Mouse (Mus musculus): ENCODE measurements at regions not wholly inside any gene's neighbourhood (a gene's known extent, or its start where the extent isn't known, plus 50 kb on each side); places are given as distances from the start of the nearest gene placed in this dataset.

DNA sequence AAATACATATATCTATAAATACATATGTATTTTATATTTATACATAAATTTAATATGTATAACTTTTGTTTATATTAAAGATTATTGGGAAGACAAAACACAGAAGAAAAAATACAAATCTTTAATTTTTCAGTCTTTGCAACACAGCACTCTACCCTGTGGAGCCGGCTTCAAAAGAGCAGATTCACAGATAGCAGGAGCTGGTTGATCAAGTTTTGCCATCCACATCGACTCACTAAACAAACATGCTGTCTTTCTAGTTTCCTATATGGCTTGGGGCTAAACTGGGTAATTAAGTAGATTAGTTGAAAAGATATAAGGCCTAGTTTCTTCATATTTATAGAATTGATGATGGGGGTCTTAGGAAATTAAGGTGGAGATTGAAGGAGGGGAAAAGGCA, 311.2 kb upstream of the Marcks start:
- DNase-seq (ENCODE audit: low read depth, low spot score) = no peak

DNA sequence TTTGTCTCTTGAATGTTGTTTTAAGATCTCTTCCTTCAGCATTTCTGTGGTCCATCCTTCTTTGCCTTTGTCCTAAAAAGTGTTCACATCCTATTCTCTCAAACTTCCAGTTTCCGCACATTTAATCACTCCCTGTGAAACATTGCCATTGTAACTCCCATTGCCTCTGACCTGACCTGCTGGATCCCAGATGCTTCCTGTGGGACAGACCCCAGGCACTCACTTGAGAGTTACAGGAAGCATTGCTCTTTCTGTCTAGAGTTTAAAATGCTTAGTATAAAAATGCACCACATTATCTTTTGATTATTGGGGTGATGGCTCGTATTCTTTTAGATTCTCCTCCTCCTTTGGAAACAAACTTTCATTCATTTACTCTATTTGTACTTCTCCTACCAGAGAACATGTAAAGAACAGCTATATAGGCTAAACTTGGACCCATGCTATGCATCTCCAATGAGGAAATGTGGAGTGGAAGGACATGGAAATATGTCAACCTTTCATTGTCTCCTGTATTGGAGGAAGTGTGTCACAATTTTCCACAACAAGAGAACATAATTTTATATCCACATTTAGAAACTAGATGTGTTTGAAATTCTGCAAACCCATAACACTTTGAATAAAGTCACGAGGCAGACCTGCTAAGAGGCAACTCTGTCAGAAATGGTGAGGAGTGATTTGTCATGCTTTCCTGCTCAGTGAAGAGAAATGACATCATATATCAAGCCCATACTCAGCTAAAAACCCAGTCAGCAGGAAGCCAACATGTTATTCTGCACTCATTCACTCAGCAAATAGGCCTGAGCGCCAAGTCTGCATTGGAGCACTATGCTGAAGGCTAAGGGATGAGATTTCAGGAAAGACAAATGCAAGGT, 308.8 kb upstream of the Marcks start:
- DNase-seq (ENCODE audit: low read depth, low spot score) = no peak

DNA sequence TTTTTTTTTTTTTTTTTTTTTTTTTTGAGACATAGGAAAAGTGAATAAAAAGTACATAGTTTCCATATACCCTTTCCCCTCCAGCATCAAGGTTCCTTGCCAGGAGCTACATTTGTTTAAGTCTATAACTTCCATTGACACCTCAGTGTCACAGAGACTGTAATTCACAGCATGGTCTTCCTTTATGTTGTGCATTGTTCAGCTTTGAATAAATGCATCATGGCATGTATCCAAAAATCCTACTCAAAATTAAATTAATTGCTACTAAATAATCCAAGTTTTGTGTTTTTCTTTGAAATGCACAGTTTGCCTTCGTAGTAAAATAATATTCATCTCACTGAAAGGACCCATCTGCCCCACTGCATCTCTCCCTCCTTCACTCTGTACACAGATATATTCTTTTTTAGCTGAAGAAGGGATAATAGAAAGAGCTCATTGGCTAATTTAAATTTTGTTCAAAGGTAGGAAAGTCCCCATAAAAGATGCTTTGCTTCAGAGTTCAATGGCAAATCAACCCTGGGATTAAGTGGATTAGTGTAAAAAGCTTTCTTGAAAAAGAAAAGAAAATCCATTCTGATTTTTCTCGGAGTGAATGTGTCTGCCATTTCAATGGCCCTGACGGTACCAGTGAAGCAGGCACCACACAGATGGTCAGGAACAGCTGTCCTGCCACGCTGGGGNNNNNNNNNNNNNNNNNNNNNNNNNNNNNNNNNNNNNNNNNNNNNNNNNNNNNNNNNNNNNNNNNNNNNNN, 301.3 kb upstream of the Marcks start:
- DNase-seq (ENCODE audit: low read depth, low spot score) = no peak

DNA sequence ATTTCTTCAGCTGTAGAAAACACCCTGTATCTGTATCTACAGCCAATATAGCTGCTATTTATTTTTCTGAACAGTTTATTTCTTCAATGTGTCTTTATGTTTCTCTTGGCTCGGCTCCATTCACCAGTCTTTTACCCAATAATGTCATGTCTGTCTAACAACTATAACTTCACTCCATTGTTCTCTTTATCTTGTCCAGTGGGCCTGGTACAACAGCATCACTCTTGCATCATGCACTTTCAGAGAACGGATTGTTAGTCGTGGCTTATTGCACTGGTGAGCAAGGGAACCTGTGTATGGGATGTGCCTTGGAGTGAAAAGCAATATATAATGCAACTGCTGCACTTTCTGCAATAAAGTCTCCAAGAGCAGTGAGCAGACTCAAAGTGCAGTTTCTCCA, 299.6 kb upstream of the Marcks start:
- DNase-seq (ENCODE audit: low read depth, low spot score) = no peak

DNA sequence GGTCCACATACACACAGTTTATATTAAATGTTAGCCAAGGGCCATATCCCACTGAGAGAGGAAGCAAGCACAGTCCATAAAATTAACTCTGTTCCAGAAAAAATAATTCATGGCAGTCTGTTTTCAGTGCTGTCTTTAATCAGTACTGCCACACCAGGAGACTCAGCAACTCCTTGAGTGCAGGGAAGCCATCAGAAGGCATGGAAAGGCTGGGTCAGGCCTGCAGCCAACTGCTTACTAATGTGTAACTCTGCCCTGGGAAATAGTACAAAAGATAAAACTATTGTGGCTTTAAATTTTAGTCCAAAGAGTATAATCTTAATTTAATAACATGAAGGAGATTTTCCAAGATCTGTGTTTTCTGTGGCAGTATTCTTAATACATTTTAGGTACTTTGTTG, 298.1 kb upstream of the Marcks start:
- DNase-seq (ENCODE audit: low read depth, low spot score) = no peak

DNA sequence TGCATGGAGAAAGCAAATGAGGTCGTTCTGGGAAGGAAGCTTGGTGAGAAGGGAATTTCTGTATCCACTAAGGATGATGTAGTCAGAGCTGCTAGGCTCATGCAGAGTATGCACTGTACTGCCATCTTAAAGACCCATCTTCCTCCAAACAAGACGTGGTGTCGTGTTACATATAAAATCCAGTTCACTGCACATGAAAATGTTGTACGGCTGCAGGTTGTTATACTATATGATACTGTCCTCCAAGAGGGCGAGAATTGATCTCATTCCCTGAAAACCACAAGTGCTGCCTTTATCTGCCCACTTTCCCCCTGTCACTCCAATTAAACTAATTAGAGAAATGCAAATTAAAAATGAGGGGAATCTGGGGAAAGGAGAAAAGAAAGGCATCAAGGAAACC, 295.5 kb upstream of the Marcks start:
- DNase-seq (ENCODE audit: low read depth, low spot score) = no peak

DNA sequence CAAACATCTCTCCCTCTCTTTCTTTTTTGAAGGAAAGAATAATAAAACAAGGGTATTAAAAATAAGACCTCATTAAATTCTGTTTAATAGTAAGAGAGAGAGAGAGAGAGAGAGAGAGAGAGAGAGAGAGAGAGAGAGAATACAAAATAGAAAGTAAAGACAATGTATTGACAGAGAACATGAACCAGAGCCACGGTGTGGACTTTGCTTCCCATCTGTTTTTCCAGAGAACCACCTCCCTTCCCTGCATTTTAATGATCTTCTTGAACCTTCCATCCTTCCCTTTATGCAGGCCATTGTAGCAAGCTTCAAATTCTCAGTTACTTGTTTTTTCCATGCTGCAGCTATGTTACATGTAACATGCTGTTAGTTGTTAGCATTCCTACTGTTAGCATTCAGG, 284.3 kb upstream of the Marcks start:
- no peak for DNase-seq (ENCODE audit: low read depth, low spot score)

DNA sequence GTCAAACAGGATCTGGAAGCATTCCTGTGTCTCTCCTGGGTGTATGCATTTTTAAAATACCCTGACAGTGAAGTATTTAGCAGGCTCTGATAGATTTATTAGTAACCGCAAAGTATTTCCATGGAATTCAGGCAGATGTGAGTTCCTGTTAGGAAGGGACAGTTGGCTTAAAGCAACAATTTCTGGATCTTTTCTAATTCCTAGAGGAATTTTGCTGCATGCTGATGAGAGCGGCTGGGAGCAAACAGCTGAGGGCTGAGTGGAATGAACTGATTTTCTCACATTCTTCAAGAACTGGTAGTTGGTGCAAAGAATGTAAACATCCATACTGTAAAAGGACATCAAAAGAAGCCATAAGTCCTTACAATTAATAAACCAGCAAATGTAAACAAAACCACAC, 283.9 kb upstream of the Marcks start:
- peak; percentile 22 for DNase-seq (ENCODE audit: low read depth, low spot score)

DNA sequence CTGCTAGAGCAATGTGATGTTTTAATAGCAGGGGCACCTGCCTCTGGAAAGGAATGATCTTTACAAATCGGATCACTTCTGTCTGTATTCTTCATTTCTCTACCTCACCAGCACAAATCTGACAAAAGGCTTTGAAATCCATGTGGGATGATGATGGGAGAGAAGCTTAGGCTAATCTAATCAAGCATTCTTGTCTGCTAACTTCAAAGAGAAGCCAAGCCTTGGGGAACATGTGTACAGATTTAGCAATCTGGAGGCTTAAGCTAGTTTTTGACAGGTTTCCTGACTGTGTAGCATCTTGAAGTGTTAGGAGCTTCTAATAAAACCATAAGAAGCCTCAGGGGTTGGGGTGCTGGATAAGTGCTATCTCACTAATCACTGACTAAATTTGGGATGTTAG, 277.6 kb upstream of the Marcks start:
- DNase-seq (ENCODE audit: low read depth, low spot score) = no peak

DNA sequence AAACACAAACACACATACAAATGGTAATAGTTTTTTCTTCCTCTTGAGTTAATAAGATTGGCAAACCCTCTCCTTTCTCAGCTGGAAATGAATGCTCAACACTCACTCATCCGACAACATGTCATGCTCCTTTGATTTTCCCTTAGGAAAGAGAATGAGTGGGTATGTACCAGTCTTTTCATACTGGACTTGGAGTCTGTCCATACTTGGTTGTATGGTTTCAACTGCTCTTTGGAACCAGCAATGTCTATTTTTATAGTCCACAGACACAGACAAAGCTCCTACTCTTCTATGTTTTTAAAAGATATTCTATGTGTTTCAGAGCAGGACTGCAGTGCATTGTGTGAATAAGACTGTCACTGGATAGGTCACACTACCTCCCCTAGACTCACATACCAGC, 273.7 kb upstream of the Marcks start:
- DNase-seq (ENCODE audit: low read depth, low spot score) = no peak

DNA sequence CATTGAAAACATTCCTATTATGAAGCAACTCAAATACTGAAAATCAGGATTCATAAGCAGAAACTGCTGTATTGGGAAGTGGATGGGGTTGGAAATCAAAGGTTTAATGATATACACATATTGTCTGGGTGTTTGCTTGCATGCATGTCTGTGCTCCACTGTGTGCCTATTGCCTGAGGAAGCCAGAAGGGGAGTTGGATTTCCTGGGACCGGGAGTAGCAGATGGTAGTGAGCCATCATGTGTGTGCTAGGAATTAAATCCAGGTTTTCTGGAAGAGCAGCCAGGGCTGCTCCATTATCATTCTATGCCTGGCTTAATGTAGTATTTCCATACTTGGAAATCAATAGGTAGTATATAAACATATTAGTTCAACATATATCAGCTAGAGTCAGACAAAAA, 271.0 kb upstream of the Marcks start:
- no peak for DNase-seq (ENCODE audit: low read depth, low spot score)

DNA sequence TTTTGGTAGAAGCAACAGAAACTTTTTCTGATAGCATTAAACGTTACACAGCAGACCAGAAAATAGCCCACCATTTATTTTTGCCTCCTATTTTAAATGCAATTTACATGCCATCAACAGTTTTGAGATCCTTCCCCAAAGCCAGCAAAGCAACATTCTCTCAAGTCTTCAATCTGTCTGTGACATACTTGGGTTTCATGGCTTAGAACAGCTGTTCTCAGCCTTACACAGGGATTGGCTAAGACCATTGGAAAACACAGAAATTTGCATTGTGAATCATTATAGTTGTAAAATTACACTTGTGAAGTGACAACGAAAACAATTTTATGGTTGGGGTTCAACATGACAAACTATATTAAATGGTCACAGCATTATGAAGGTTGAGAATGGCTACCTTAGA, 268.8 kb upstream of the Marcks start:
- DNase-seq (ENCODE audit: low read depth, low spot score) = no peak

DNA sequence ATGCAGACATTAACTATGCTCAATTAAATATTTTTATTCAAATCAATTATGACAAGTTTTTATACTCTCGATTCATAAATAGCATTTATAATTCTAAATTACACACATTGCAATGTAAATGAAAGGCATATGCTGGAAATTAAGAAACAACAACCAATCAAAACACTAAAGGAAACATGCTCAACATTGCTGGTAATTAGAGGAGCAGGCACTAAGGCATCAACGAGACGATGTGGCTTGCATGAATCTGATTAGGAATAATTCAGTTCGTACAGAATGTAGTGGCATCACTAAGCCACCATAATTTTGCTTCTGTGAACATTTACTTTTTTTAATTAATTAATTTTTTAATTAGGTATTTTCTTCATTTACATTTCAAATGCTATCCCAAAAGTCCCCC, 266.2 kb upstream of the Marcks start:
- no peak for DNase-seq (ENCODE audit: low read depth, low spot score)

DNA sequence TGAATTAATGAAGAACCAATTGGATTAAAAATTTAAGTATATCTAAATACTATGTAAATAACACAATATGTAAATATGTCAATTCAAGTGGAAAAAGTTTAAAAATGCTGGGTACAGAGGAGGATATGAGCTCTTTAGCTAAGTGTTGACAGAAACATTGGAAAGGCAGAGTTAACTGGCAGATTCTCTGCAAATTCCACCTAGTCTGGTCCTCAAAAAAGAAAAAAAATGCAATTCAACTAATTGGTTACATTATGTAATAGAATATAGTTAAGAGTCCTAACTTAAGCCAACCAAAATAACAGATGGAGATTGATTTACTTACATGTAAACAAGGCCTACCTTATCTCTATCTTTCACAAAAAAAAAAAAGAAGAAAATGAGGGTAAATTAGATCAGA, 265.7 kb upstream of the Marcks start:
- DNase-seq (ENCODE audit: low read depth, low spot score) = no peak

DNA sequence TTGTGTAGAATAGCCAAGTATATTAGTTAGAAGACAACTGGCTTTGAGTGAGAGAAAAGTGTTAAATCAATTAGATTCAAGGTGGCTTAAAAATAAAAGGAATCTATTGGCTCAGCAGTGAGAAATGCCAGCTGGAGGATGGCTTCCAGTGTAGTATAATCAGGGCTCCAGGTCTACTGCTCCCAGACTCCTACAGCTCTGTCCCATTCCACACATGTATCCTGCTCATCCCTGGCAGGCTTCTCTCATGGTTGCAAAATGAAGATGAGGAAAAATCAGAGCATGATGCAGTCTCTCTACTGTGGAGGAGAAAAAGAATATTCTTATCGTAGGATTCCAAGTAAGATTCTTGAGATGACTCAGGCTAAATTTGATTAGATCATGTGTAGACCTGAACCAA, 263.7 kb upstream of the Marcks start:
- DNase-seq (ENCODE audit: low read depth, low spot score) = no peak

DNA sequence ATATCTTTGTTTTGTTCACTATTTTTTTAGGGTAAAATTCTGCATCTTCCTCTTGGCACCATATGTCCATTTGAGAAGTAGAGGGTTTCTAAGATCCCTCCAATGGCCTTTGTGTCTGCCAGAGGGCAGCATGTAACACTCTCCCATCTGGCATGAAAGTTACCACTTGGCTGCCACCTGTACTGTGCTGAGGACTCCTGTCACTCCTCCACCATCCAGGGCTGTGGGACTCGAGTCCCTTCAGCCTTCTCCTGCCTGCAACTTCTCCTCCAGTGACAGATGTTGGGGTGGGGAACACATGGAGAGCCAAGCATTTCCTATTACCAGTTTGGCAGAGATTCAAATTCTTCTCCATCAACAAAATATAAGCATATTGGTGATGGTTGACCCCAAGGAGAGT, 262.3 kb upstream of the Marcks start:
- no peak for DNase-seq (ENCODE audit: low read depth, low spot score)

DNA sequence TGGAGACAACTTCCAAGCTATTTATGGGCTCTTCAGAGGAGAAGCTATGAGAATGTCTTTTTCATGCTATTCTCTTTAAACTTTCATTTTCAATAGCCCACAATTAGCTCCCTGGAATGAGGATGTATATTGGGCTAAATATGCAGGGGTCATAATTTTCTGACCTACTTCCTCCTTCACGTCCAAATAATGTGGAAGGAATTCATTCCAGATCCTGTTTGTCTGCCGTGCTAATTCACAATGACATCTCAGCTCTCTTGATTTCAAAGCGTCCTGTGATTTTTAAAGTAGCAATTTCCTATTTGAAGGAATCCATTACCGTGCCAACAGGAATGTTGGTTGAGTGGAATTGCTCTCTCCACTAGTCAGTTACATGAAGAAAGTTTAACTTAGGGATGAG, 261.7 kb upstream of the Marcks start:
- no peak for DNase-seq (ENCODE audit: low read depth, low spot score)

DNA sequence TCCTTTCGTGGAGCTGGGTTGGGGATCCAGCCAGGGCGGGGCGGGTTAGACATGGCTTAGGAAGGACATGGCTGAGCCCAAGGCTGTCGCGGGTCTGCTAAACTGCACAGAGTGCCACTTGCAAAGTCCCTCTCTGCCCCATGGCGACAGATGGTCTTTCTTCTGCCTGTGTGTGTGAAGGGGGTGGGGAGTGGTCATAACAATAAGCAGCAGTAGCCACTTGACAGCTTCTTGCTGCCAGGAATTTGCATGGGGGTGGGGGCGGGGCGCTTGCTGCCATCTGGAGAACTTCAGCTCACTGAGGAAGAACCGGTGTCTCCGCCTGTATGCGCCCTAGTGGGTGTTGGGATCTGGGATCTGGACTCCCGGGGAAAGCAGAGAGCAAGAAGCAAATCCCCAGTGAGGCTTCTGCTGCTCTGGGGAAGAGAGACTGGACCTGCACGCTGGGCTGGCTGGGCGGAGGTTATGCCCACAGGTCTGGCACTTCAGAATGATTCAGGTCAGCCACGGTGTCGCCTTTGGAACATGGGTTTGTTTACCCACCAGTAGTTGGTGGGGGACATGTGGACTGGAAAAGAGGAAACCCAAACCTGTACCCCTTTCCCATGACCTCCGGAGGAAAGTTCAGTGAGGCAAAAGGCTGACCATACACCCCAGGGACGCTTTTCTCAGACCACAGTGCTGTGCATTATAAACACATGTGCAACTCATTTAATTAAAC, 258.7 kb upstream of the Marcks start:
- peak; percentile 67 for DNase-seq (ENCODE audit: low read depth, low spot score)

DNA sequence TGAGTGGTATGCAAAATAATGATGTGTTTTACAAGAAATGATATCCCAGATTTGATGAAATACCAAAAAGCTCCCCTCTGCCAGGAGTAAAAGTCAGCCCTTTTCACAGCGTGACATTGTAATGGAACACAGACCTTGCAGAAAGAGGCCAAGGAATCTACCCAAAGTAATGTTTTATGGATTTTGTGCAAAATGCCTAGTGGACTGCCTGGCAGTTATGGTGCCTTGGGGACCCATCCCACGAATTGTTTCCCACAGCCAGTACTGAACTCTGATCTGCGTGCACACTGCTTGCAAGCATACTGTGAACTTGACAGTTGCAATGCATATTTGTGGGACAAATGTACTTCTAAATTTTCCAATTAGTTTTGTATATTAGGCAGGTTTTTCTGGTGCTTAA, 251.3 kb upstream of the Marcks start:
- peak; percentile 16 for DNase-seq (ENCODE audit: low read depth, low spot score)

DNA sequence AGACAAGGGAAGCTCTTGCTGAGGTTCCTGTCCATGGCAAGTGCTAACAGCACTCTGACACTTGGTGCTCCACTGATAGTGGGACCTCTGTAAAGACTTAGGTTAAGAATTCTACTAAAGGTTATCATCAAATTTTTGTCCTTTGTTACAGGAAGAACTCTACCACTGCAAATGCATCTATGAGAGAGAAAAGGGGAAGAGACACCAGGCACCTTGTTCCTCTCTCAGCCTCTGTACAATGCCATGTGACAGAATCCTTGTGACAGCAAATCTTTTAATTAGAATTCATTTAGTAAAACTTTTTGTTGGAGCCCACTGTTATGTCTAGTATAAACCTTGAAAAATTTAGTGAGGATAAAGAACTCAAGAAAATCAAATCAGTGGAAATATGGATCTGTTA, 247.5 kb upstream of the Marcks start:
- DNase-seq (ENCODE audit: low read depth, low spot score) = no peak

DNA sequence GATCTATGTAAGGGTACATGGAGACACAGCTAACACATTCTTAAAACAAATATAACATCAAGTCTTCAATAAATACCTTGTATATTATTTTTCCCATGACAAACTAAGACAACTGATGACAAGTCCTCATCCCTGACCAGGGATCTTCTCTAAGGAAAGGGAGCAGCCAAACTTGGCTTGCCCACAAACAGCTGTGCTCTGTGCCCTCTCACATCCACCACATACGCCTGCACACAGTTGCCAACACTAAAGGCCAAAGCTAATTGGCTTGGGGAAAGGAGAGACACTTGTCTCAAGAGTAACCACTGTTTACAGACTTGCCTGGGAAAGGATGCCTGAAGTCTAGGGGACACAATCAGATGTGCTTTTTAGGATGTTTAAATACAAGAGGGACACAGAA, 241.3 kb upstream of the Marcks start:
- DNase-seq (ENCODE audit: low read depth, low spot score) = no peak

DNA sequence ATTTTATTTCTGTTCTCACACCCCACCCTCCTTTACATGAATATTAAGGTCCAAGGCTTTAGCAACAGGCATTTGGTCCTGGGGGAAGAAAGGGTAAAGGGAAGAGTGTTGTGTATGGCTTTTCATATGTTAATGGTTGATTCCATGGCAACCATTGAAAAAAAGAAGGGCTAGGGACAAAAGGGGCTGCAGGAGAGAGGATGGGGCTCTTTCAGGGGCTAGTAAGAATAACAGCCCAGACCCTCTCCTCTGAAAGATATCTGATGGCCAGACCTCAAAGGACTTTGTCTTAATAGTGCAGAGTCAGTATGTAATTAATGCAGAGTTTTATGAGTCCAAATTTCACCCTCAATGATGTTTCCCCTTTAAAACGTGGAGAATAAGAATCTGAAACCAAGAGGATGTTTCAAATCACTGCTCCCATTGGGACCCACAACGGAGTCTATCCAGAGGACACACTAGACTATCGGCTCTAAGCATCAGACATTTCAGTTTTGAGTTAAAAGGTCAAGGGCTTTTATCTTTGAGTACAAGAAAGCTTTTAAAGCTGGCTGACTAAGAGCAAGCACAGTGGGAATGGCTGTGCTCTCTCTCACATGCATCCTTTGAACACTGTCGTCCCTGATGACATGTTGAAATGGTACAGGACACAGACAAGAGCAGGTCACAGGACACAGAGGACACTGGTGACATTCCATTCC, 239.4 kb upstream of the Marcks start:
- DNase-seq (ENCODE audit: low read depth, low spot score) = no peak

Measured in embryo, embryonic 11.5 days (tissue).